Mouse (Mus musculus) ES-E14 (cell line): ENCODE data around the gene Psmd5.

Experiments
- CHD2 ChIP-seq: IDR thresholded peaks from 2 replicates; pipeline ENCODE4 v1.6.1; 2014; ENCODE audit warnings: mild to moderate bottlenecking, low read depth, low read length, inconsistent platforms
- HCFC1 ChIP-seq: IDR thresholded peaks from 2 replicates; pipeline ENCODE4 v1.6.1; 2012; ENCODE audit warnings: low read length, inconsistent platforms, borderline replicate concordance; ENCODE audit not compliant: insufficient read depth
- MAFK ChIP-seq: IDR thresholded peaks from 2 replicates; pipeline ENCODE4 v1.6.1; 2014; ENCODE audit warnings: mild to moderate bottlenecking, low read depth, low read length, inconsistent platforms; ENCODE audit not compliant: insufficient read depth
- ZC3H11A ChIP-seq: IDR thresholded peaks from 2 replicates; pipeline ENCODE4 v1.6.1; 2012; ENCODE audit warnings: low read depth, mild to moderate bottlenecking, inconsistent platforms, low read length, borderline replicate concordance

- TF ChIP-seq ZC3H11A (no peak), CHD2 (no peak), HCFC1 (no peak), MAFK (no peak)
Observed at GRCm38 (mm10) chr2:34906426-34906825, 31.7 kb upstream of the Psmd5 start.
